Mouse (Mus musculus): Measurements from ENCODE around the gene St8sia4. TPM values are rescaled to one million over a fixed set of nuclear protein-coding genes. Genes with fewer than 3 reads are reported as not detected.
"Not testable (repeated sequence)": the region's sequence is repeated elsewhere in the genome, so short reads cannot be mapped to it uniquely, and the experiment has no call there.

St8sia4 gene
- total and polyA plus RNA-seq, 2 experiments, result 0.06 to 1.6 TPM

GRCm38 (mm10) chr1:95571106-95571505, 96.3 kb downstream of the St8sia4 start:
- Histone ChIP-seq H3K79me2 (ENCODE audit: control insufficient read depth, insufficient read depth, low read length) (no peaks in the 10 kb centered on the region), H3K4me1 (ENCODE audit: control insufficient read depth, insufficient read depth, low read length) (no peaks in the 10 kb centered on the region), H3K27me3 (ENCODE audit: control insufficient read depth, insufficient read depth, low read length) (no peaks in the 10 kb centered on the region), H3K4me3 (ENCODE audit: insufficient read depth, low read depth, low read length) (no peak overlapping the region), H3K36me3 (ENCODE audit: control insufficient read depth, insufficient read depth, low read length) (no peaks in the 10 kb centered on the region), H3K27ac (replicated peaks; ENCODE audit: insufficient read depth, low read depth, low read length) (no peak overlapping the region), H3K9ac (ENCODE audit: low read depth, low read length) (no peak overlapping the region)
- 66% methylated on average over 1 of the region's 1 CpGs for WGBS
- TF ChIP-seq POLR2A (IDR thresholded peaks at IDR 0.05; ENCODE audit: extremely low read depth, insufficient read depth, low read length), result no peak
- TF ChIP-seq CTCF (IDR thresholded peaks at IDR 0.05; ENCODE audit: low read depth, low read length), result no peak
- DNase-seq (ENCODE audit: extremely low read depth, low read depth, low spot score), result no peak

GRCm38 (mm10) chr1:95554556-95554955, 112.8 kb downstream of the St8sia4 start:
- not testable (repeated sequence) for DNase-seq (ENCODE audit: extremely low read depth, low read depth, low spot score); H3K4me1 ChIP-seq (ENCODE audit: control insufficient read depth, insufficient read depth, low read length); H3K79me2 ChIP-seq (ENCODE audit: control insufficient read depth, insufficient read depth, low read length); H3K9ac ChIP-seq (ENCODE audit: low read depth, low read length); H3K27me3 ChIP-seq (ENCODE audit: control insufficient read depth, insufficient read depth, low read length); H3K4me3 ChIP-seq (ENCODE audit: insufficient read depth, low read depth, low read length); H3K36me3 ChIP-seq (ENCODE audit: control insufficient read depth, insufficient read depth, low read length); H3K27ac ChIP-seq (replicated peaks; ENCODE audit: insufficient read depth, low read depth, low read length)

GRCm38 (mm10) chr1:95541460-95541859, 125.9 kb downstream of the St8sia4 start:
- 47% methylated on average over 3 of the region's 3 CpGs for WGBS
- TF ChIP-seq POLR2A (IDR thresholded peaks at IDR 0.05; ENCODE audit: extremely low read depth, insufficient read depth, low read length), result no peak
- TF ChIP-seq CTCF (IDR thresholded peaks at IDR 0.05; ENCODE audit: low read depth, low read length), result no peak
- H3K4me3 ChIP-seq (ENCODE audit: insufficient read depth, low read depth, low read length), result no peak overlapping the region
- H3K27ac ChIP-seq (replicated peaks; ENCODE audit: insufficient read depth, low read depth, low read length), result no peak overlapping the region
- no peaks in the 10 kb centered on the region for H3K27me3 ChIP-seq (ENCODE audit: control insufficient read depth, insufficient read depth, low read length)
- no peaks in the 10 kb centered on the region for H3K4me1 ChIP-seq (ENCODE audit: control insufficient read depth, insufficient read depth, low read length)
- H3K36me3 ChIP-seq (ENCODE audit: control insufficient read depth, insufficient read depth, low read length), result no peaks in the 10 kb centered on the region
- no peak for DNase-seq (ENCODE audit: extremely low read depth, low read depth, low spot score)
- no peak overlapping the region for H3K9ac ChIP-seq (ENCODE audit: low read depth, low read length)
- no peaks in the 10 kb centered on the region for H3K79me2 ChIP-seq (ENCODE audit: control insufficient read depth, insufficient read depth, low read length)
